Comparison of ENCODE assay signal across 9 mouse cellular contexts in genomic region chr2:124611226-124611625, GRCm38 (mm10).
DNase-seq lines count a peak whose midpoint lies in the region; TF ChIP-seq lines count a peak whose summit lies in the region.
"Had no signal": no experiment of that assay in that cellular context is flagged by ENCODE, and none has a peak within 500 bp of the region (broad histone marks: within the 10 kb centered on the region; RNA-seq: fewer than 3 reads in every experiment).

No protein-coding gene starts in this region.

- DNase-seq in heart, adult 11 months, result peak; percentile 79
- DNase-seq in heart, postnatal 25 days (ENCODE audit: low spot score), result no peak
- no peak for DNase-seq in hindbrain, embryonic 10.5 days (ENCODE audit: low spot score)
- no peak for DNase-seq in midbrain, embryonic 10.5 days (ENCODE audit: low spot score)
- no peak for DNase-seq in c-Kit-positive CD71-positive TER-119-positive erythroid progenitor cells, embryonic 14.5 days (ENCODE audit: low spot score)
- no peak for DNase-seq in ovary, postnatal 10 days (ENCODE audit: low spot score)
- no peak for DNase-seq in urinary bladder, postnatal 10 days (ENCODE audit: low spot score)
- DNase-seq: kidney, postnatal 4 days had no signal

- no peak for TF ChIP-seq POLR2A in bone marrow, adult 2 months (IDR thresholded peaks at IDR 0.05; ENCODE audit: borderline replicate concordance, control insufficient read depth, low read depth, low read length)

- H3K4me3 ChIP-seq in bone marrow, adult 2 months (replicated peaks; ENCODE audit: control insufficient read depth, low read depth, low read length), result peak overlapping the region; percentile 18
- H3K4me3 ChIP-seq in hindbrain, embryonic 10.5 days, result peak overlapping the region; percentile 85
- H3K4me3 ChIP-seq in midbrain, embryonic 10.5 days, result peak overlapping the region; percentile 79

- no peak for TF ChIP-seq CTCF in bone marrow, adult 2 months (IDR thresholded peaks at IDR 0.05; ENCODE audit: control insufficient read depth, insufficient read depth, low read length)

- no peaks in the 10 kb centered on the region for H3K36me3 ChIP-seq in hindbrain, embryonic 10.5 days
- H3K36me3 ChIP-seq in midbrain, embryonic 10.5 days, result no peaks in the 10 kb centered on the region

- H3K4me1 ChIP-seq in bone marrow, adult 2 months (ENCODE audit: control insufficient read depth, insufficient read depth, low read length), result no peaks in the 10 kb centered on the region
- H3K4me1 ChIP-seq in hindbrain, embryonic 10.5 days (replicated peaks), result peaks cover 70% of the 10 kb centered on the region
- peaks cover 57% of the 10 kb centered on the region for H3K4me1 ChIP-seq in midbrain, embryonic 10.5 days

- no peak overlapping the region for H3K27ac ChIP-seq in bone marrow, adult 2 months (ENCODE audit: control insufficient read depth, insufficient read depth, low read depth, low read length, poor library complexity)
- peak overlapping the region; percentile 92 for H3K27ac ChIP-seq in hindbrain, embryonic 10.5 days
- peak overlapping the region; percentile 86; the same call in 1 of the 2 replicates for H3K27ac ChIP-seq in midbrain, embryonic 10.5 days (replicated peaks)

- WGBS in bone marrow, adult 2 months, result 19% methylated on average over 13 of the region's 13 CpGs
- 21% methylated on average over 13 of the region's 13 CpGs for WGBS in hindbrain, embryonic 10.5 days
- WGBS in midbrain, embryonic 10.5 days, result 21% methylated on average over 13 of the region's 13 CpGs

- peaks cover 41% of the 10 kb centered on the region for H3K27me3 ChIP-seq in hindbrain, embryonic 10.5 days (ENCODE audit: insufficient read depth, poor library complexity, severe bottlenecking)
- H3K27me3 ChIP-seq in midbrain, embryonic 10.5 days (ENCODE audit: low read depth, poor library complexity, severe bottlenecking), result peaks cover 64% of the 10 kb centered on the region

- intact Hi-C loops in heart, postnatal 25 days (cut with DNase I), result loop anchor here (2.0 to 5.0 kb wide), 3 partner anchors 136 to 318 kb away; no protein-coding TSS in a partner anchor

- H3K9me3 ChIP-seq in hindbrain, embryonic 10.5 days, result no peaks in the 10 kb centered on the region
- no peaks in the 10 kb centered on the region for H3K9me3 ChIP-seq in midbrain, embryonic 10.5 days (replicated peaks)

Comparison
In these comparisons a context has a peak if more than half of its experiments do, and no peak if none do; other contexts are left out.
1. H3K4me3 ChIP-seq: peak in every context shown above with its lines; median percentile 85 in hindbrain, embryonic 10.5 days; 79 in midbrain, embryonic 10.5 days; 18 in bone marrow, adult 2 months.